Mouse (Mus musculus): ENCODE measurements around the gene Eng. TPM values are rescaled to one million over a fixed set of nuclear protein-coding genes. Genes with fewer than 3 reads are reported as not detected.

The Eng gene
- polyA plus RNA-seq, 1 experiment from 2014 or later = 28.4 TPM

- Histone ChIP-seq H3K4me1 (replicated peaks) (peaks cover 38% of the 10 kb centered on the region), H3K36me3 (no peaks in the 10 kb centered on the region), H3K9me3 (no peaks in the 10 kb centered on the region), H3K27ac (replicated peaks) (peak overlapping the region; percentile 59), H3K4me2 (no peak overlapping the region), H3K27me3 (no peaks in the 10 kb centered on the region), H3K4me3 (no peak overlapping the region), H3K9ac (0 out of 2 replicates have a peak overlapping the region, but pooled peaks have one; percentile 38)
- 32% methylated on average over 9 of the region's 9 CpGs for WGBS
- peak; percentile 41 for ATAC-seq (ENCODE audit: low read depth)
Measured at GRCm38 (mm10) chr2:32718761-32719160, 72.4 kb downstream of the Eng start.

GRCm38 (mm10) chr2:32720053-32720452 is 73.7 kb downstream of the Eng start:
- no peak overlapping the region for H3K4me2 ChIP-seq
- 87% methylated on average over 3 of the region's 3 CpGs for WGBS
- H3K27ac ChIP-seq (replicated peaks) = no peak overlapping the region
- no peak for ATAC-seq (ENCODE audit: low read depth)
- no peaks in the 10 kb centered on the region for H3K36me3 ChIP-seq
- no peaks in the 10 kb centered on the region for H3K27me3 ChIP-seq
- H3K4me3 ChIP-seq = no peak overlapping the region
- no peak overlapping the region for H3K9ac ChIP-seq
- no peaks in the 10 kb centered on the region for H3K9me3 ChIP-seq
- peaks cover 25% of the 10 kb centered on the region for H3K4me1 ChIP-seq (replicated peaks)

- Histone ChIP-seq H3K36me3 (no peaks in the 10 kb centered on the region), H3K9ac (peak within 1 kb of the TSS; percentile 39; the same call in 1 of the 2 replicates), H3K4me3 (no peak within 1 kb of the TSS), H3K4me1 (replicated peaks) (peaks cover 22% of the 10 kb centered on the region), H3K4me2 (peak within 1 kb of the TSS; percentile 14), H3K27ac (replicated peaks) (no peak within 1 kb of the TSS; the same call in 1 of the 2 replicates), H3K9me3 (no peaks in the 10 kb centered on the region), H3K27me3 (no peaks in the 10 kb centered on the region)
- 49% methylated on average over 8 of the region's 8 CpGs for WGBS
- ATAC-seq (ENCODE audit: low read depth) = no peak
Measured at GRCm38 (mm10) chr2:32720681-32721229, 74.4 kb downstream of the Eng start, which contains the start of gene Sh2d3c. Gene Sh2d3c (plus strand): TSS chr2:32721055.

DNA sequence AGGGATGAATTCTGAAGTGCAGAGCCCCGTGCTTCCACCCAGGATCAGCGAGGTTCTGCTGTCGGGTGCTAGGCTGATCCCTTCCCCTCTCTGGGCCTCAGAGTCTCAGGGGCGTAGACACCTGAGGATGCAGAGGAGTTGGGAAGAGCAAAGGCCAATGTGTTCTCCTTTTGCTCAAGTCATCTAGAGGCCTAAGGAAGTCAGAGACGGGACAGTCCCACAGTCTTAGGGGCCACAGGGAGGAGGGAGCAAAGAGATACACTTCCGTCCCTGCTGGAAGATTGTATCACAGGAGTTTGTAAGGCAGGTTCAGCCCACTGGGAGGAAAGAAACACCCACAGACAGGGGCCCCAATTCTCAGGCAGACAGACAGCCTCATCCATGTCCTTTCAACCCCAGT is 75.7 kb downstream of the Eng start:
- Histone ChIP-seq H3K4me3 (no peak overlapping the region), H3K4me1 (replicated peaks) (peaks cover 22% of the 10 kb centered on the region), H3K27me3 (no peaks in the 10 kb centered on the region), H3K36me3 (no peaks in the 10 kb centered on the region), H3K4me2 (peak overlapping the region; percentile 14; the same call in 1 of the 2 replicates), H3K27ac (replicated peaks) (no peak overlapping the region), H3K9ac (peak overlapping the region; percentile 39; the same call in 1 of the 2 replicates), H3K9me3 (no peaks in the 10 kb centered on the region)
- ATAC-seq (ENCODE audit: low read depth) = no peak
- WGBS = 45% methylated on average over 6 of the region's 6 CpGs

GRCm38 (mm10) chr2:32722581-32722980 is 76.2 kb downstream of the Eng start:
- 77% methylated on average over 3 of the region's 3 CpGs for WGBS

GRCm38 (mm10) chr2:32724149-32724548 is 77.8 kb downstream of the Eng start:
- Histone ChIP-seq H3K9me3 (no peaks in the 10 kb centered on the region), H3K9ac (no peak overlapping the region), H3K4me1 (replicated peaks) (peaks cover 16% of the 10 kb centered on the region), H3K4me3 (no peak overlapping the region), H3K36me3 (no peaks in the 10 kb centered on the region), H3K4me2 (no peak overlapping the region), H3K27ac (replicated peaks) (no peak overlapping the region), H3K27me3 (no peaks in the 10 kb centered on the region)
- ATAC-seq (ENCODE audit: low read depth) = no peak
- 73% methylated on average over 4 of the region's 4 CpGs for WGBS

More at GRCm38 (mm10) chr2:32722581-32722980, 76.2 kb downstream of the Eng start:
- Histone ChIP-seq H3K9me3 (no peaks in the 10 kb centered on the region), H3K4me3 (no peak overlapping the region), H3K27ac (replicated peaks) (no peak overlapping the region), H3K4me1 (replicated peaks) (peaks cover 22% of the 10 kb centered on the region), H3K4me2 (no peak overlapping the region), H3K36me3 (no peaks in the 10 kb centered on the region), H3K27me3 (no peaks in the 10 kb centered on the region), H3K9ac (peak overlapping the region; percentile 38; the same call in 1 of the 2 replicates)
- no peak for ATAC-seq (ENCODE audit: low read depth)

GRCm38 (mm10) chr2:32724832-32725790 is 78.7 kb downstream of the Eng start:
- 85% methylated on average over 16 of the region's 16 CpGs for WGBS
- no peaks in the 10 kb centered on the region for H3K9me3 ChIP-seq
- no peak overlapping the region for H3K27ac ChIP-seq (replicated peaks)
- H3K4me3 ChIP-seq = no peak overlapping the region
- ATAC-seq (ENCODE audit: low read depth) = no peak
- no peaks in the 10 kb centered on the region for H3K27me3 ChIP-seq
- no peak overlapping the region for H3K4me2 ChIP-seq
- peaks cover 25% of the 10 kb centered on the region for H3K4me1 ChIP-seq (replicated peaks)
- H3K36me3 ChIP-seq = no peaks in the 10 kb centered on the region
- H3K9ac ChIP-seq = no peak overlapping the region

DNA sequence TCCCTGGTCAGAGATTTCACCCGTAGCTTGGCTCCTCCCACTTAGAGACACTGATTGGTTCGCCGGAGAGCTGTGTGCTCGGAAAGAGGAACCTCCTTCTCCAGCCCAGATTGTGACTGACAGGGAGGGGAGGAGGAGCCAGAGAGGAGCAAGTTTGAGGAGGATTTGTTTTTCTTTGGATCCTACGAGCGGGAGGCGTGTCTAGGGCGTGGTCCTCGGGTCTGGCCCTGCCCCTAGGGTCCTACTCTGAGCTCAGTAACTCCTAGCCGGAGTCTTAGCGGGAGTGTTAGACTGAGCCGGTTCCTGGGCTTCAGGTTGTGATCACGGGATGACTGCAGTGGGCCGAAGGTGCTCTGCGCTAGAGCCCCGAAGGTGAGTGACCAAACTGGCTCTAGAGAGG is 81.0 kb downstream of the Eng start:
- H3K36me3 ChIP-seq = no peaks in the 10 kb centered on the region
- peaks cover 25% of the 10 kb centered on the region for H3K4me1 ChIP-seq (replicated peaks)
- no peaks in the 10 kb centered on the region for H3K27me3 ChIP-seq
- under 1% methylated on average over 16 of the region's 16 CpGs for WGBS
- H3K27ac ChIP-seq (replicated peaks) = no peak overlapping the region
- H3K9ac ChIP-seq = peak overlapping the region; percentile 57; the same call in 1 of the 2 replicates
- ATAC-seq (ENCODE audit: low read depth) = peak; percentile 94
- peak overlapping the region; percentile 54 for H3K4me2 ChIP-seq
- no peaks in the 10 kb centered on the region for H3K9me3 ChIP-seq
- H3K4me3 ChIP-seq = peak overlapping the region; percentile 37

GRCm38 (mm10) chr2:32728463-32728862 is 82.1 kb downstream of the Eng start:
- H3K27me3 ChIP-seq = no peaks in the 10 kb centered on the region
- H3K36me3 ChIP-seq = no peaks in the 10 kb centered on the region
- H3K4me2 ChIP-seq = peak overlapping the region; percentile 54
- 52% methylated on average over 7 of the region's 7 CpGs for WGBS
- peak overlapping the region; percentile 37 for H3K4me3 ChIP-seq
- H3K27ac ChIP-seq (replicated peaks) = peak overlapping the region; percentile 34; the same call in 1 of the 2 replicates
- ATAC-seq (ENCODE audit: low read depth) = 0 out of 2 replicates have a peak, but pooled peaks have one; percentile 4
- H3K9me3 ChIP-seq = no peaks in the 10 kb centered on the region
- peaks cover 25% of the 10 kb centered on the region for H3K4me1 ChIP-seq (replicated peaks)
- H3K9ac ChIP-seq = no peak overlapping the region; the same call in 1 of the 2 replicates

- H3K4me2 ChIP-seq = peak overlapping the region; percentile 54
- no peaks in the 10 kb centered on the region for H3K9me3 ChIP-seq
- H3K27ac ChIP-seq (replicated peaks) = 0 out of 2 replicates have a peak overlapping the region, but pooled peaks have one; percentile 28
- H3K4me3 ChIP-seq = no peak overlapping the region
- H3K9ac ChIP-seq = 0 out of 2 replicates have a peak overlapping the region, but pooled peaks have one; percentile 17
- peaks cover 25% of the 10 kb centered on the region for H3K4me1 ChIP-seq (replicated peaks)
- ATAC-seq (ENCODE audit: low read depth) = no peak
- no peaks in the 10 kb centered on the region for H3K36me3 ChIP-seq
- H3K27me3 ChIP-seq = no peaks in the 10 kb centered on the region
- WGBS = 52% methylated on average over 4 of the region's 4 CpGs
Measured at GRCm38 (mm10) chr2:32729547-32729946, 83.2 kb downstream of the Eng start.

DNA sequence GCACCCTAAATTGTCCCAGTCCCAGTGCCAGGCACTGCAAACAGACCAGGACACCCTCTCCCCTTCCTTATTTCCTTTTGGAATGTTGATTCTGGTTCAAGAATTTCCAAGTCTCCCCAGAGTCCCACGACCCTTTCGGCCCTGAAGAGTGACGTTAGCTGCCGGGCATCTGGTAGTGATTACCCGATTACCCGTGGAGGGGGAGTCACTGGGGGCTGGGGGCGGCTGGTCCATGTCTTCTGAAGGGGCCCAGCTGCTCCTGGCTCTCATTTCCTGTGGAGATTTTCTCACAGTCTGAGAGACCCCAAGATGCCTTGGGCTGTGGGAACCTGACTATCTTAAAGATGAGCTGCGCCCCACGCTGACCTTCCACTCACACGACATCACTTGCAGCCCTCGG is 84.5 kb downstream of the Eng start:
- no peak for ATAC-seq (ENCODE audit: low read depth)
- Histone ChIP-seq H3K36me3 (no peaks in the 10 kb centered on the region), H3K4me1 (replicated peaks) (peaks cover 25% of the 10 kb centered on the region), H3K27ac (replicated peaks) (0 out of 2 replicates have a peak overlapping the region, but pooled peaks have one; percentile 28), H3K9ac (peak overlapping the region; percentile 17; the same call in 1 of the 2 replicates), H3K27me3 (no peaks in the 10 kb centered on the region), H3K4me2 (peak overlapping the region; percentile 54; the same call in 1 of the 2 replicates), H3K9me3 (no peaks in the 10 kb centered on the region), H3K4me3 (no peak overlapping the region)
- WGBS = 45% methylated on average over 11 of the region's 11 CpGs

GRCm38 (mm10) chr2:32731911-32732310 is 85.5 kb downstream of the Eng start:
- H3K4me1 ChIP-seq (replicated peaks) = peaks cover 25% of the 10 kb centered on the region
- H3K9me3 ChIP-seq = no peaks in the 10 kb centered on the region
- H3K27ac ChIP-seq (replicated peaks) = peak overlapping the region; percentile 49; the same call in 1 of the 2 replicates
- H3K36me3 ChIP-seq = no peaks in the 10 kb centered on the region
- no peak for ATAC-seq (ENCODE audit: low read depth)
- no peaks in the 10 kb centered on the region for H3K27me3 ChIP-seq
- no peak overlapping the region for H3K4me3 ChIP-seq
- H3K4me2 ChIP-seq = no peak overlapping the region
- 73% methylated on average over 4 of the region's 4 CpGs for WGBS
- no peak overlapping the region for H3K9ac ChIP-seq
